Mouse (Mus musculus): Measurements from ENCODE around the gene Eva1c. TPM values are rescaled to one million over a fixed set of nuclear protein-coding genes. Genes with fewer than 3 reads are reported as not detected.

Gene Eva1c
- polyA plus RNA-seq, 1 experiment from 2014 or later, result 0.61 TPM

- Histone ChIP-seq H3K27me3 (replicated peaks; ENCODE audit: control insufficient read depth, insufficient read depth, low read length) (no peaks in the 10 kb centered on the region), H3K4me3 (ENCODE audit: low read length) (no peak overlapping the region), H3K9me3 (ENCODE audit: control insufficient read depth, low read length) (no peaks in the 10 kb centered on the region), H3K9ac (ENCODE audit: low read depth, low read length) (no peak overlapping the region), H3K4me2 (ENCODE audit: low read depth, low read length) (0 out of 2 replicates have a peak overlapping the region, but pooled peaks have one; percentile 0), H3K36me3 (ENCODE audit: control insufficient read depth, insufficient read depth, low read length) (no peaks in the 10 kb centered on the region), H3K4me1 (ENCODE audit: control insufficient read depth, insufficient read depth, low read length) (no peaks in the 10 kb centered on the region), H3K27ac (ENCODE audit: low read length) (no peak overlapping the region)
- peak; percentile 60; the same call in 1 of the 2 replicates for ATAC-seq
- 42% methylated on average over 12 of the region's 12 CpGs for WGBS
These were observed 89.5 kb downstream of the Eva1c start for GRCm38 (mm10) chr16:90916040-90916481.

DNA sequence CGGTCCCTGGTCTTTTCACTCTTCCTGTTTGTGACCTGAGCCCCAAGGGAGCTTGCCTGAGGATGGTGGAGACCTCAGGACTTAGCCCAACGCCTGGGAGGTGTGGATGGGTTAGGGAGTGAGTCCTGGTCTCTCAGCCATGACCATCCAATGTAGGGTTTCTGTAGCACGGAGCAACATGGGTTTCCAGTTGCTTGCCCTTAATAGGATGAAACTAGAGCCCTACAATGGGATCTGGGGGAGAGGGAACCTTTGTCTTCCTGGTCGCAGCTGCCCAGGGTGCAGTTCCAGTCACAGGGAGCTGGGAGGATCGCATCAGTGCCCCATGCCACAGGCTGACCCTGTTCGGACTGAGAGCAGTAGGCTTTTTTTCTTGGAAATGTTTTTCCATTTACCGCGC, 90.6 kb downstream of the Eva1c start:
- H3K9ac ChIP-seq (ENCODE audit: low read depth, low read length), result no peak overlapping the region
- H3K27me3 ChIP-seq (replicated peaks; ENCODE audit: control insufficient read depth, insufficient read depth, low read length), result no peaks in the 10 kb centered on the region
- no peak for ATAC-seq
- H3K36me3 ChIP-seq (ENCODE audit: control insufficient read depth, insufficient read depth, low read length), result no peaks in the 10 kb centered on the region
- no peaks in the 10 kb centered on the region for H3K9me3 ChIP-seq (ENCODE audit: control insufficient read depth, low read length)
- H3K4me2 ChIP-seq (ENCODE audit: low read depth, low read length), result no peak overlapping the region
- no peak overlapping the region for H3K27ac ChIP-seq (ENCODE audit: low read length)
- H3K4me1 ChIP-seq (ENCODE audit: control insufficient read depth, insufficient read depth, low read length), result no peaks in the 10 kb centered on the region
- no peak overlapping the region for H3K4me3 ChIP-seq (ENCODE audit: low read length)
- 77% methylated on average over 8 of the region's 8 CpGs for WGBS

GRCm38 (mm10) chr16:90921471-90922159, 95.1 kb downstream of the Eva1c start:
- Histone ChIP-seq H3K4me3 (ENCODE audit: low read length) (no peak overlapping the region), H3K4me2 (ENCODE audit: low read depth, low read length) (no peak overlapping the region), H3K9ac (ENCODE audit: low read depth, low read length) (no peak overlapping the region), H3K9me3 (ENCODE audit: control insufficient read depth, low read length) (no peaks in the 10 kb centered on the region), H3K27ac (ENCODE audit: low read length) (no peak overlapping the region), H3K36me3 (ENCODE audit: control insufficient read depth, insufficient read depth, low read length) (no peaks in the 10 kb centered on the region), H3K4me1 (ENCODE audit: control insufficient read depth, insufficient read depth, low read length) (no peaks in the 10 kb centered on the region), H3K27me3 (replicated peaks; ENCODE audit: control insufficient read depth, insufficient read depth, low read length) (no peaks in the 10 kb centered on the region)
- ATAC-seq, result no peak
- WGBS, result 46% methylated on average over 10 of the region's 10 CpGs

- WGBS, result 86% methylated on average over 13 of the region's 13 CpGs
- ATAC-seq, result no peak
These were observed 98.3 kb downstream of the Eva1c start for GRCm38 (mm10) chr16:90924606-90925370.

DNA sequence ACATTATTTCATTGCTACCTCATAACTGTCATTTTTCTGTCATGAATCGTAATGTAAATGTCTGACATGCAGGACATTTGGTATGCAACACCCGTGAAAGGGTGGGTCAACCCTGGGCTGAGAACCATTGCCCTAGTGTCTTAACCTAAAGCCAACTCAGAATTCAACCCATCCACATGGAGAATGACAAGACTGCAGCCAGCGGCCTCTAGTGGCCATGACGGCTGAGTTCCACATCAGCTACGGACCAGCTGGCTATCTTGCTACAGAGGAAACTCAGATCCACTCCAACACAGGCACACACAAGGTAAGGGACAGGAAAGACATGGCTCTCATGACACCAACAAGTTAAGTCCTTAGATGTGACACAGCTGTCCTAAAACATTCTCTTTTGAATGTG, 98.9 kb downstream of the Eva1c start:
- H3K36me3 ChIP-seq (ENCODE audit: control insufficient read depth, insufficient read depth, low read length), result peaks cover 4% of the 10 kb centered on the region; the same call in 1 of the 2 replicates
- H3K27me3 ChIP-seq (replicated peaks; ENCODE audit: control insufficient read depth, insufficient read depth, low read length), result no peaks in the 10 kb centered on the region
- H3K4me1 ChIP-seq (ENCODE audit: control insufficient read depth, insufficient read depth, low read length), result no peaks in the 10 kb centered on the region
- no peak overlapping the region for H3K9ac ChIP-seq (ENCODE audit: low read depth, low read length)
- 22% methylated on average over 5 of the region's 5 CpGs for WGBS
- no peak overlapping the region for H3K4me2 ChIP-seq (ENCODE audit: low read depth, low read length)
- H3K9me3 ChIP-seq (ENCODE audit: control insufficient read depth, low read length), result no peaks in the 10 kb centered on the region
- ATAC-seq, result peak; percentile 64
- H3K27ac ChIP-seq (ENCODE audit: low read length), result no peak overlapping the region
- H3K4me3 ChIP-seq (ENCODE audit: low read length), result no peak overlapping the region

More at GRCm38 (mm10) chr16:90924606-90925370, 98.3 kb downstream of the Eva1c start:
- no peaks in the 10 kb centered on the region for H3K9me3 ChIP-seq (ENCODE audit: control insufficient read depth, low read length)
- H3K36me3 ChIP-seq (ENCODE audit: control insufficient read depth, insufficient read depth, low read length), result peaks cover 4% of the 10 kb centered on the region; the same call in 1 of the 2 replicates
- H3K4me2 ChIP-seq (ENCODE audit: low read depth, low read length), result no peak overlapping the region
- no peak overlapping the region for H3K9ac ChIP-seq (ENCODE audit: low read depth, low read length)
- H3K27me3 ChIP-seq (replicated peaks; ENCODE audit: control insufficient read depth, insufficient read depth, low read length), result no peaks in the 10 kb centered on the region
- H3K27ac ChIP-seq (ENCODE audit: low read length), result no peak overlapping the region
- no peaks in the 10 kb centered on the region for H3K4me1 ChIP-seq (ENCODE audit: control insufficient read depth, insufficient read depth, low read length)
- no peak overlapping the region for H3K4me3 ChIP-seq (ENCODE audit: low read length)

- ATAC-seq, result no peak
These were observed 100.9 kb downstream of the Eva1c start for GRCm38 (mm10) chr16:90927446-90927845.

DNA sequence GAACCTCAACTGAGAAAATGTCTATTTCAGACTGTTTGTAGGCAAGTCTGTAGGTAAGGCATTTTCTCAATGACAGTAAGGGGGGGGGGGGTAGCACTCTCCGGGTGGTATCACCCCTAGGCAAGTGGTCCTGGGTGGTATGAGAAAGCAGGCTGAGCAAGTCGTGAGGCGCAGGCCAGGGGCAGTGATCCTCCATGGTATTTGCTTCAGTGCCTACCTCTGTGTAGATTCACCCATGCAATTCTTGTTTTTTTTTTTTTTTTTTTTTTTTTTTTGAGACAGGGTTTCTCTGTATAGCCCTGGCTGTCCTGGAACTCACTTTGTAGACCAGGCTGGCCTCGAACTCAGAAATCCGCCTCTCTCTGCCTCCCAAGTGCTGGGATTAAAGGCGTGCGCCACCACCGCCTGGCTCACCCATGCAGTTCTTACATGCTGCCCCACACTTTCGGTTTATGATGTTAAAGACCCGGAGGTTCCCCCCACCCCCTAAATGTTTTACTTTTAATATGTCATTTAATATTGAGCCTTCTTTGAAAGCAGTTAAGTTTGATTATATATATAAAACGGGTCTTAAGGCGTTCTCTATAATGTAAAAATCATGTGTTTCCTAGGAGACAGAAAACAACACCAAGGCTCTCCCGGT, 107.1 kb downstream of the Eva1c start:
- H3K36me3 ChIP-seq (ENCODE audit: control insufficient read depth, insufficient read depth, low read length), result peaks cover 2% of the 10 kb centered on the region; the same call in 1 of the 2 replicates
- WGBS, result 29% methylated on average over 13 of the region's 13 CpGs
- H3K4me3 ChIP-seq (ENCODE audit: low read length), result peak overlapping the region; percentile 91
- no peaks in the 10 kb centered on the region for H3K27me3 ChIP-seq (replicated peaks; ENCODE audit: control insufficient read depth, insufficient read depth, low read length)
- H3K9me3 ChIP-seq (ENCODE audit: control insufficient read depth, low read length), result no peaks in the 10 kb centered on the region
- H3K27ac ChIP-seq (ENCODE audit: low read length), result peak overlapping the region; percentile 86
- peak overlapping the region; percentile 82 for H3K9ac ChIP-seq (ENCODE audit: low read depth, low read length)
- ATAC-seq, result no peak
- peaks cover 5% of the 10 kb centered on the region; the same call in 1 of the 2 replicates for H3K4me1 ChIP-seq (ENCODE audit: control insufficient read depth, insufficient read depth, low read length)
- H3K4me2 ChIP-seq (ENCODE audit: low read depth, low read length), result peak overlapping the region; percentile 55

More at GRCm38 (mm10) chr16:90927446-90927845, 100.9 kb downstream of the Eva1c start:
- H3K9ac ChIP-seq (ENCODE audit: low read depth, low read length), result no peak overlapping the region
- no peak overlapping the region for H3K27ac ChIP-seq (ENCODE audit: low read length)
- 87% methylated on average over 4 of the region's 4 CpGs for WGBS
- peaks cover 4% of the 10 kb centered on the region; the same call in 1 of the 2 replicates for H3K36me3 ChIP-seq (ENCODE audit: control insufficient read depth, insufficient read depth, low read length)
- no peak overlapping the region for H3K4me2 ChIP-seq (ENCODE audit: low read depth, low read length)
- no peaks in the 10 kb centered on the region for H3K9me3 ChIP-seq (ENCODE audit: control insufficient read depth, low read length)
- no peak overlapping the region for H3K4me3 ChIP-seq (ENCODE audit: low read length)
- no peaks in the 10 kb centered on the region for H3K27me3 ChIP-seq (replicated peaks; ENCODE audit: control insufficient read depth, insufficient read depth, low read length)
- H3K4me1 ChIP-seq (ENCODE audit: control insufficient read depth, insufficient read depth, low read length), result no peaks in the 10 kb centered on the region

DNA sequence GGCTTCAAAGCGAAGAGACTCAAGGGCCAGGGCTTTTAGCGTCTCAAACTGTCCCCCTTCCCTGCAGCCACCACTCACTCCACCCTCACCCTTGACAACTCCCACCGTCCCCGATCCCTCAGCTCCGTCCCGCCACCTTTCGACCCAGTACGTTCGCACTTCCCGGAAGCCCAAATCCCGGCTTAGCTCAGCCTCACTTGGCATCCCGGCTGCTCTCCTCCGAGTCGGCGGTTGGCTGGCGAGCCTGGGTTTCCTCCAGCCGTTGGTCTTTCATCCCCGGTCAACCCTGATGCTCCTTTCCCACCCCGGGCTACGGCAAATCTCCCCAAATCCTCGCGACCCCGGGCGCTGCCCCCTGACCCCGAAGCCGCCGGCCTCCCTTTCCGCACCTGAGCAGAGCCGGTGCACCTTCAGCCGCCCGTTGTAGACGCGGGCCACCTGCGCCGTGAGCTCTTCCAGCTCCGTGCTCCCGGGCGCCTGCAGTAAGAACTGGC, 107.7 kb downstream of the Eva1c start:
- Histone ChIP-seq H3K4me3 (ENCODE audit: low read length) (peak overlapping the region; percentile 91), H3K27me3 (replicated peaks; ENCODE audit: control insufficient read depth, insufficient read depth, low read length) (no peaks in the 10 kb centered on the region), H3K9ac (ENCODE audit: low read depth, low read length) (peak overlapping the region; percentile 82), H3K27ac (ENCODE audit: low read length) (peak overlapping the region; percentile 86), H3K36me3 (ENCODE audit: control insufficient read depth, insufficient read depth, low read length) (no peaks in the 10 kb centered on the region), H3K4me1 (ENCODE audit: control insufficient read depth, insufficient read depth, low read length) (peaks cover 5% of the 10 kb centered on the region; the same call in 1 of the 2 replicates), H3K4me2 (ENCODE audit: low read depth, low read length) (peak overlapping the region; percentile 55), H3K9me3 (ENCODE audit: control insufficient read depth, low read length) (no peaks in the 10 kb centered on the region)
- peak; percentile 83 for ATAC-seq
- under 1% methylated on average over 38 of the region's 38 CpGs for WGBS
